Mouse (Mus musculus) midbrain, embryonic 10.5 days (tissue): ENCODE results near the gene D430042O09Rik. TPM values are rescaled to one million over a fixed set of nuclear protein-coding genes. Genes with fewer than 3 reads are reported as not detected.

Source experiments
- DNase-seq: peaks from one replicate; pipeline ENCODE4 v3.0.0-alpha.2; 2017; ENCODE audit warnings: low spot score
- H3K27ac ChIP-seq: fragments of 300-500 bp; sonication (generic); replicated peaks from 2 replicates; pipeline ENCODE4 v1.5.1; 2016; ENCODE audit warnings: mild to moderate bottlenecking
- H3K27me3 ChIP-seq: fragments of 300-500 bp; sonication (generic); 2 replicates; pipeline ENCODE4 v1.6.1; 2016; ENCODE audit warnings: low read depth, mild to moderate bottlenecking; ENCODE audit not compliant: poor library complexity, severe bottlenecking
- H3K36me3 ChIP-seq: fragments of 300-500 bp; sonication (generic); 2 replicates; pipeline ENCODE4 v1.6.1; 2016; ENCODE audit warnings: mild to moderate bottlenecking, moderate library complexity
- H3K4me1 ChIP-seq: fragments of 300-500 bp; sonication (generic); 2 replicates; pipeline ENCODE4 v1.6.1; 2016
- H3K4me3 ChIP-seq: fragments of 300-500 bp; sonication (generic); 2 replicates; pipeline ENCODE4 v1.5.1; 2016; ENCODE audit warnings: mild to moderate bottlenecking, moderate library complexity
- H3K9me3 ChIP-seq: fragments of 300-500 bp; sonication (generic); replicated peaks from 2 replicates; pipeline ENCODE4 v1.6.1; 2016; ENCODE audit warnings: mild to moderate bottlenecking
- WGBS: fragments of 180-500 bp; shearing (Covaris S2); methylation state at CpG from one replicate; pipeline ENCODE4 v1.1.7; 2016; 5-methylcytosine and 5-hydroxymethylcytosine counted together
- polyA plus RNA-seq: library from polyadenylated mRNA; unstranded; fragments of >200 nt; fragmentation: Nextera tagmentation; extraction: Ambion mirVana; gene quantifications from 2 replicates; pipeline ENCODE4 v1.2.1, GENCODE M21; 2016

Gene D430042O09Rik
- polyA plus RNA-seq, 1 experiment from 2014 or later = 8.8 TPM

- no peak for DNase-seq
- Histone ChIP-seq H3K4me1 (peaks cover 13% of the 10 kb centered on the region), H3K36me3 (no peaks in the 10 kb centered on the region), H3K27ac (no peak overlapping the region), H3K4me3 (no peak overlapping the region), H3K9me3 (no peaks in the 10 kb centered on the region), H3K27me3 (no peaks in the 10 kb centered on the region; the same call in 1 of the 2 replicates)
- WGBS = 61% methylated on average over 7 of the region's 7 CpGs
These were observed 191.3 kb downstream of the D430042O09Rik start for GRCm38 (mm10) chr7:125899036-125899435.

- H3K4me1 ChIP-seq = peaks cover 13% of the 10 kb centered on the region
- H3K9me3 ChIP-seq = no peaks in the 10 kb centered on the region
- no peaks in the 10 kb centered on the region; the same call in 1 of the 2 replicates for H3K27me3 ChIP-seq
- no peak for DNase-seq
- H3K36me3 ChIP-seq = no peaks in the 10 kb centered on the region
- WGBS = 50% methylated on average over 2 of the region's 2 CpGs
- H3K27ac ChIP-seq = no peak overlapping the region; the same call in 1 of the 2 replicates
- no peak overlapping the region for H3K4me3 ChIP-seq
These were observed 192.2 kb downstream of the D430042O09Rik start for GRCm38 (mm10) chr7:125899916-125900315.

- Histone ChIP-seq H3K27ac (no peak overlapping the region), H3K4me3 (no peak overlapping the region), H3K36me3 (no peaks in the 10 kb centered on the region), H3K9me3 (no peaks in the 10 kb centered on the region), H3K27me3 (no peaks in the 10 kb centered on the region; the same call in 1 of the 2 replicates), H3K4me1 (peaks cover 13% of the 10 kb centered on the region)
- DNase-seq = no peak
- 76% methylated on average over 12 of the region's 13 CpGs for WGBS
These were observed 192.9 kb downstream of the D430042O09Rik start for GRCm38 (mm10) chr7:125900386-125901161.

DNA sequence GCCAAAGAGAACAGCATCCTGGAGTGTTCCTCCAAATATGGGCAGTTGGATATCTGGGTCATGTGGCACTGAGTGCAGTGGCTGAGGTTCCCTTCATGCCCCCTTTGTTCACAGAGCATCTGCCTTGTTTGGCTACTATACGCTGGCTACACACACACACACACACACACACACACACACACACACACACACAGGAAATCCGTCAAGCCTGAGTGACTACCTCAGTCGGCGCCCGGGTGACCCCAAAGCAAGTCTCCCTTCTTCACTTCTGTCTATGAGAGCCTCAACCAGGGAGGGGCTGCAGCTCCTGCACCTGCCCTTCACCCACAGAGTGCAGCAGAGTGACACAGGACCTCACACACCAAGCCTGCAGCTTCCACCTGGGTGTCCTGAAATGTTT lies 213.1 kb downstream of the D430042O09Rik start:
- Histone ChIP-seq H3K27ac (0 out of 2 replicates have a peak overlapping the region, but pooled peaks have one; percentile 6), H3K9me3 (no peaks in the 10 kb centered on the region), H3K36me3 (no peaks in the 10 kb centered on the region), H3K4me1 (no peaks in the 10 kb centered on the region), H3K27me3 (no peaks in the 10 kb centered on the region), H3K4me3 (no peak overlapping the region)
- WGBS = 83% methylated on average over 5 of the region's 5 CpGs
- DNase-seq = no peak

DNA sequence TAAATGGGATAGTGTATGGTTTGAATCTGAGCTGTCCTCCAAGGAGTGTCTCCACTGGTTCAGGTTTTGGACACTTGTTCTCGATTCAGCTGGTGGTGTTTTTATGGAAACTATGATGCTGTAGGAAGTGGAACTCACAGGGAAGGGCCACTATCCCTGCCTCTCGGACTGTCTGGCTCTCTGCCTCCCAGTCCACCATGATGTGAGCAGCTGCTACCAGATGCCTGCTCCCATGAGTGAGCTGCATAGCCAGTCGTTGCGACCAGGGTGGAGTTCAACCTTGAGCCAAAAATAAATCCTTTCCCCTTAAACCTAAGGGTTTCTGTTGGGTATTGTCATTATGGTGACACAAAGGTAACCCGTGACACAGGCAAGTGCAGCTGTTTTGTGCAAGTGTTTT lies 216.4 kb downstream of the D430042O09Rik start:
- H3K9me3 ChIP-seq = no peaks in the 10 kb centered on the region
- H3K36me3 ChIP-seq = no peaks in the 10 kb centered on the region
- no peak for DNase-seq
- H3K27me3 ChIP-seq = no peaks in the 10 kb centered on the region
- H3K4me3 ChIP-seq = no peak overlapping the region
- 87% methylated on average over 5 of the region's 5 CpGs for WGBS
- no peaks in the 10 kb centered on the region for H3K4me1 ChIP-seq
- no peak overlapping the region for H3K27ac ChIP-seq

Other genes with a start within 250 kb of the D430042O09Rik start
- gene Nsmce1, start 216.3 kb upstream of the D430042O09Rik start, polyA plus RNA-seq = 129 and 133 TPM in 2 replicates
- 5.5 and 6.9 TPM in 2 replicates for gene Il4ra, start 155.8 kb upstream of the D430042O09Rik start, polyA plus RNA-seq
- gene Il21r, start 104.5 kb upstream of the D430042O09Rik start, polyA plus RNA-seq = 0.53 and 0.58 TPM in 2 replicates
- 37.5 and 46.5 TPM in 2 replicates for gene Gtf3c1, start 108 bp upstream of the D430042O09Rik start, polyA plus RNA-seq